Mouse (Mus musculus): ENCODE measurements around the gene 1700037H04Rik. TPM values are rescaled to one million over a fixed set of nuclear protein-coding genes. Genes with fewer than 3 reads are reported as not detected.
A peak's percentile ranks its signal among the peaks of the same experiment; 100 is the strongest.

1700037H04Rik gene
- polyA plus RNA-seq, 1 experiment from 2014 or later = 61.6 TPM

GRCm38 (mm10) chr2:131128636-131129157 lies 31.2 kb downstream of the 1700037H04Rik start:
- Histone ChIP-seq H3K4me2 (ENCODE audit: low read depth, low read length) (peak overlapping the region; percentile 73; the same call in 1 of the 2 replicates), H3K4me1 (ENCODE audit: insufficient read depth) (peaks cover 33% of the 10 kb centered on the region), H3K4me3 (ENCODE audit: low read depth, low read length) (no peak overlapping the region), H3K9me3 (ENCODE audit: low read length) (no peaks in the 10 kb centered on the region), H3K9ac (replicated peaks) (no peak overlapping the region), H3K27me3 (ENCODE audit: insufficient read depth, low read length) (no peaks in the 10 kb centered on the region), H3K27ac (ENCODE audit: low read depth) (no peak overlapping the region), H3K36me3 (replicated peaks; ENCODE audit: insufficient read depth, low read length) (no peaks in the 10 kb centered on the region)
- no peak for DNase-seq
- TF ChIP-seq CTCF (IDR thresholded peaks at IDR 0.05; ENCODE audit: low read depth) = no peak
- TF ChIP-seq EP300 (IDR thresholded peaks at IDR 0.05; ENCODE audit: low read depth) = no peak
- 71% methylated on average over 3 of the region's 3 CpGs for WGBS (ENCODE audit: insufficient replicate concordance)
- ATAC-seq = no peak

GRCm38 (mm10) chr2:131128211-131128610 lies 31.7 kb downstream of the 1700037H04Rik start:
- Histone ChIP-seq H3K27ac (ENCODE audit: low read depth) (0 out of 2 replicates have a peak overlapping the region, but pooled peaks have one; percentile 16), H3K4me1 (ENCODE audit: insufficient read depth) (peaks cover 33% of the 10 kb centered on the region)

GRCm38 (mm10) chr2:131127161-131127730 lies 32.6 kb downstream of the 1700037H04Rik start, which contains the start of gene Hspa12b:
Gene Hspa12b (plus strand): TSS chr2:131127280.
- TF ChIP-seq EP300 (IDR thresholded peaks at IDR 0.05; ENCODE audit: low read depth) (no peak), CTCF (IDR thresholded peaks at IDR 0.05; ENCODE audit: low read depth) (no peak)
- peak within 1 kb of the TSS; percentile 73 for H3K4me2 ChIP-seq (ENCODE audit: low read depth, low read length)
- H3K4me3 ChIP-seq (ENCODE audit: low read depth, low read length) = peak within 1 kb of the TSS; percentile 49
- DNase-seq (peak; percentile 64), ATAC-seq (peak; percentile 68)
- H3K9me3 ChIP-seq (ENCODE audit: low read length) = no peaks in the 10 kb centered on the region
- peak within 1 kb of the TSS; percentile 64 for H3K9ac ChIP-seq (replicated peaks)
- peaks cover 33% of the 10 kb centered on the region for H3K4me1 ChIP-seq (ENCODE audit: insufficient read depth)
- H3K36me3 ChIP-seq (replicated peaks; ENCODE audit: insufficient read depth, low read length) = no peaks in the 10 kb centered on the region
- WGBS (ENCODE audit: insufficient replicate concordance) = 3% methylated on average over 27 of the region's 28 CpGs
- H3K27me3 ChIP-seq (ENCODE audit: insufficient read depth, low read length) = no peaks in the 10 kb centered on the region
- H3K27ac ChIP-seq (ENCODE audit: low read depth) = peak within 1 kb of the TSS; percentile 16; the same call in 1 of the 2 replicates

More at GRCm38 (mm10) chr2:131128211-131128610, 31.7 kb downstream of the 1700037H04Rik start:
- ATAC-seq (no peak), DNase-seq (no peak)
- Histone ChIP-seq H3K4me2 (ENCODE audit: low read depth, low read length) (peak overlapping the region; percentile 73), H3K9me3 (ENCODE audit: low read length) (no peaks in the 10 kb centered on the region), H3K4me3 (ENCODE audit: low read depth, low read length) (peak overlapping the region; percentile 49; the same call in 1 of the 2 replicates), H3K36me3 (replicated peaks; ENCODE audit: insufficient read depth, low read length) (no peaks in the 10 kb centered on the region), H3K9ac (replicated peaks) (no peak overlapping the region), H3K27me3 (ENCODE audit: insufficient read depth, low read length) (no peaks in the 10 kb centered on the region)
- whole genome bisulfite sequencing (ENCODE audit: insufficient replicate concordance) = 77% methylated on average over 5 of the region's 5 CpGs
- TF ChIP-seq EP300 (IDR thresholded peaks at IDR 0.05; ENCODE audit: low read depth) = no peak
- TF ChIP-seq CTCF (IDR thresholded peaks at IDR 0.05; ENCODE audit: low read depth) = no peak

- H3K27me3 ChIP-seq (ENCODE audit: insufficient read depth, low read length) = no peaks in the 10 kb centered on the region
- no peak for ATAC-seq
- DNase-seq = no peak
- WGBS (ENCODE audit: insufficient replicate concordance) = 62% methylated on average over 9 of the region's 9 CpGs
- no peak overlapping the region for H3K4me3 ChIP-seq (ENCODE audit: low read depth, low read length)
- no peak overlapping the region for H3K9ac ChIP-seq (replicated peaks)
- H3K9me3 ChIP-seq (ENCODE audit: low read length) = no peaks in the 10 kb centered on the region
- peaks cover 33% of the 10 kb centered on the region for H3K4me1 ChIP-seq (ENCODE audit: insufficient read depth)
- H3K27ac ChIP-seq (ENCODE audit: low read depth) = no peak overlapping the region
- TF ChIP-seq EP300 (IDR thresholded peaks at IDR 0.05; ENCODE audit: low read depth) (no peak), CTCF (IDR thresholded peaks at IDR 0.05; ENCODE audit: low read depth) (no peak)
- no peaks in the 10 kb centered on the region for H3K36me3 ChIP-seq (replicated peaks; ENCODE audit: insufficient read depth, low read length)
- no peak overlapping the region for H3K4me2 ChIP-seq (ENCODE audit: low read depth, low read length)
Observed at GRCm38 (mm10) chr2:131125964-131126815, 33.7 kb downstream of the 1700037H04Rik start.

GRCm38 (mm10) chr2:131125157-131125963 lies 34.5 kb downstream of the 1700037H04Rik start:
- no peak for ATAC-seq
- no peak for DNase-seq
- TF ChIP-seq EP300 (IDR thresholded peaks at IDR 0.05; ENCODE audit: low read depth) (no peak), CTCF (IDR thresholded peaks at IDR 0.05; ENCODE audit: low read depth) (no peak)
- peaks cover 33% of the 10 kb centered on the region for H3K4me1 ChIP-seq (ENCODE audit: insufficient read depth)
- WGBS (ENCODE audit: insufficient replicate concordance) = 80% methylated on average over 9 of the region's 9 CpGs
- H3K4me3 ChIP-seq (ENCODE audit: low read depth, low read length) = no peak overlapping the region
- no peaks in the 10 kb centered on the region for H3K36me3 ChIP-seq (replicated peaks; ENCODE audit: insufficient read depth, low read length)
- H3K27ac ChIP-seq (ENCODE audit: low read depth) = no peak overlapping the region
- no peaks in the 10 kb centered on the region for H3K27me3 ChIP-seq (ENCODE audit: insufficient read depth, low read length)
- no peak overlapping the region for H3K9ac ChIP-seq (replicated peaks)
- no peak overlapping the region for H3K4me2 ChIP-seq (ENCODE audit: low read depth, low read length)
- no peaks in the 10 kb centered on the region for H3K9me3 ChIP-seq (ENCODE audit: low read length)

Data from liver, postnatal 0 days (tissue).